Mouse (Mus musculus): ENCODE results near the gene Gcn1l1. TPM values are rescaled to one million over a fixed set of nuclear protein-coding genes. Genes with fewer than 3 reads are reported as not detected.

Gene Gcn1l1
- total and polyA plus RNA-seq, 2 experiments from 2014 or later: 26.6 to 75.1 TPM

- Histone ChIP-seq H3K4me2 (ENCODE audit: low read depth, low read length, poor library complexity, severe bottlenecking) (no peak overlapping the region), H3K9ac (replicated peaks; ENCODE audit: low read length, poor library complexity, severe bottlenecking) (0 out of 2 replicates have a peak overlapping the region, but pooled peaks have one; percentile 33), H3K36me3 (ENCODE audit: insufficient read depth, low read length) (peaks cover 18% of the 10 kb centered on the region; the same call in 1 of the 2 replicates), H3K4me1 (ENCODE audit: insufficient read depth, low read length) (peaks cover 8% of the 10 kb centered on the region; the same call in 1 of the 2 replicates), H3K4me3 (ENCODE audit: low read depth, low read length) (no peak overlapping the region), H3K27me3 (ENCODE audit: insufficient read depth, low read length) (no peaks in the 10 kb centered on the region), H3K27ac (ENCODE audit: low read depth, low read length) (no peak overlapping the region), H3K9me3 (ENCODE audit: low read length) (no peaks in the 10 kb centered on the region)
- WGBS: 70% methylated on average over 6 of the region's 6 CpGs
- no peak for TF ChIP-seq CTCF (IDR thresholded peaks at IDR 0.05)
- DNase-seq (ENCODE audit: low spot score) (no peak), ATAC-seq (ENCODE audit: low FRiP score) (no peak)
Measured at GRCm38 (mm10) chr5:115635536-115635935, 70.5 kb downstream of the Gcn1l1 start.

- Histone ChIP-seq H3K27ac (ENCODE audit: low read depth, low read length) (no peak overlapping the region), H3K4me1 (ENCODE audit: insufficient read depth, low read length) (no peaks in the 10 kb centered on the region), H3K9me3 (ENCODE audit: low read length) (no peaks in the 10 kb centered on the region), H3K27me3 (ENCODE audit: insufficient read depth, low read length) (no peaks in the 10 kb centered on the region), H3K9ac (replicated peaks; ENCODE audit: low read length, poor library complexity, severe bottlenecking) (no peak overlapping the region), H3K36me3 (ENCODE audit: insufficient read depth, low read length) (peaks cover 69% of the 10 kb centered on the region), H3K4me2 (ENCODE audit: low read depth, low read length, poor library complexity, severe bottlenecking) (no peak overlapping the region), H3K4me3 (ENCODE audit: low read depth, low read length) (no peak overlapping the region)
- DNase-seq (ENCODE audit: low spot score): no peak
- 80% methylated on average over 9 of the region's 9 CpGs for WGBS
- no peak for ATAC-seq (ENCODE audit: low FRiP score)
- TF ChIP-seq CTCF (IDR thresholded peaks at IDR 0.05): peak; percentile 55
Measured at GRCm38 (mm10) chr5:115644192-115644591, 79.1 kb downstream of the Gcn1l1 start.

- no peak overlapping the region for H3K4me3 ChIP-seq (ENCODE audit: low read depth, low read length)
- TF ChIP-seq CTCF (IDR thresholded peaks at IDR 0.05): no peak
- 53% methylated on average over 3 of the region's 3 CpGs for WGBS
- ATAC-seq (ENCODE audit: low FRiP score): no peak
- no peak for DNase-seq (ENCODE audit: low spot score)
- no peaks in the 10 kb centered on the region for H3K9me3 ChIP-seq (ENCODE audit: low read length)
- H3K36me3 ChIP-seq (ENCODE audit: insufficient read depth, low read length): peaks cover 49% of the 10 kb centered on the region
- peaks cover 8% of the 10 kb centered on the region; the same call in 1 of the 2 replicates for H3K4me1 ChIP-seq (ENCODE audit: insufficient read depth, low read length)
- no peaks in the 10 kb centered on the region for H3K27me3 ChIP-seq (ENCODE audit: insufficient read depth, low read length)
- no peak overlapping the region for H3K4me2 ChIP-seq (ENCODE audit: low read depth, low read length, poor library complexity, severe bottlenecking)
- no peak overlapping the region for H3K9ac ChIP-seq (replicated peaks; ENCODE audit: low read length, poor library complexity, severe bottlenecking)
- H3K27ac ChIP-seq (ENCODE audit: low read depth, low read length): no peak overlapping the region
Measured at GRCm38 (mm10) chr5:115648876-115649275, 83.8 kb downstream of the Gcn1l1 start.

- no peak overlapping the region for H3K9ac ChIP-seq (replicated peaks; ENCODE audit: low read length, poor library complexity, severe bottlenecking)
- no peak overlapping the region for H3K4me3 ChIP-seq (ENCODE audit: low read depth, low read length)
- H3K36me3 ChIP-seq (ENCODE audit: insufficient read depth, low read length): peaks cover 42% of the 10 kb centered on the region
- no peak for TF ChIP-seq CTCF (IDR thresholded peaks at IDR 0.05)
- DNase-seq (ENCODE audit: low spot score) (no peak), ATAC-seq (ENCODE audit: low FRiP score) (no peak)
- H3K4me2 ChIP-seq (ENCODE audit: low read depth, low read length, poor library complexity, severe bottlenecking): no peak overlapping the region
- H3K4me1 ChIP-seq (ENCODE audit: insufficient read depth, low read length): peaks cover 8% of the 10 kb centered on the region; the same call in 1 of the 2 replicates
- no peak overlapping the region for H3K27ac ChIP-seq (ENCODE audit: low read depth, low read length)
- H3K27me3 ChIP-seq (ENCODE audit: insufficient read depth, low read length): no peaks in the 10 kb centered on the region
- 92% methylated on average over 8 of the region's 8 CpGs for WGBS
- H3K9me3 ChIP-seq (ENCODE audit: low read length): no peaks in the 10 kb centered on the region
Measured at GRCm38 (mm10) chr5:115649699-115650098, 84.6 kb downstream of the Gcn1l1 start.

GRCm38 (mm10) chr5:115650885-115651284 is 85.8 kb downstream of the Gcn1l1 start:
- Histone ChIP-seq H3K4me1 (ENCODE audit: insufficient read depth, low read length) (peaks cover 8% of the 10 kb centered on the region; the same call in 1 of the 2 replicates), H3K4me2 (ENCODE audit: low read depth, low read length, poor library complexity, severe bottlenecking) (no peak overlapping the region), H3K9ac (replicated peaks; ENCODE audit: low read length, poor library complexity, severe bottlenecking) (no peak overlapping the region), H3K9me3 (ENCODE audit: low read length) (no peaks in the 10 kb centered on the region), H3K36me3 (ENCODE audit: insufficient read depth, low read length) (peaks cover 33% of the 10 kb centered on the region), H3K27ac (ENCODE audit: low read depth, low read length) (no peak overlapping the region), H3K4me3 (ENCODE audit: low read depth, low read length) (no peak overlapping the region), H3K27me3 (ENCODE audit: insufficient read depth, low read length) (no peaks in the 10 kb centered on the region)
- ATAC-seq (ENCODE audit: low FRiP score) (no peak), DNase-seq (ENCODE audit: low spot score) (no peak)
- TF ChIP-seq CTCF (IDR thresholded peaks at IDR 0.05): no peak
- WGBS: 92% methylated on average over 10 of the region's 10 CpGs

- Histone ChIP-seq H3K9ac (replicated peaks; ENCODE audit: low read length, poor library complexity, severe bottlenecking) (0 out of 2 replicates have a peak overlapping the region, but pooled peaks have one; percentile 63), H3K4me1 (ENCODE audit: insufficient read depth, low read length) (peaks cover 8% of the 10 kb centered on the region; the same call in 1 of the 2 replicates), H3K9me3 (ENCODE audit: low read length) (no peaks in the 10 kb centered on the region), H3K27me3 (ENCODE audit: insufficient read depth, low read length) (no peaks in the 10 kb centered on the region), H3K4me3 (ENCODE audit: low read depth, low read length) (peak overlapping the region; percentile 32), H3K36me3 (ENCODE audit: insufficient read depth, low read length) (peaks cover 28% of the 10 kb centered on the region), H3K27ac (ENCODE audit: low read depth, low read length) (peak overlapping the region; percentile 85; the same call in 1 of the 2 replicates), H3K4me2 (ENCODE audit: low read depth, low read length, poor library complexity, severe bottlenecking) (peak overlapping the region; percentile 64; the same call in 1 of the 2 replicates)
- WGBS: 88% methylated on average over 10 of the region's 10 CpGs
- TF ChIP-seq CTCF (IDR thresholded peaks at IDR 0.05): no peak
- DNase-seq (ENCODE audit: low spot score): no peak
- ATAC-seq (ENCODE audit: low FRiP score): no peak
Measured at GRCm38 (mm10) chr5:115651821-115652220, 86.8 kb downstream of the Gcn1l1 start.

Measured in midbrain, postnatal 0 days (tissue).